Mouse (Mus musculus): ENCODE measurements at regions not wholly inside any gene's neighbourhood (a gene's known extent, or its start where the extent isn't known, plus 50 kb on each side); places are given as distances from the start of the nearest gene placed in this dataset.

DNA sequence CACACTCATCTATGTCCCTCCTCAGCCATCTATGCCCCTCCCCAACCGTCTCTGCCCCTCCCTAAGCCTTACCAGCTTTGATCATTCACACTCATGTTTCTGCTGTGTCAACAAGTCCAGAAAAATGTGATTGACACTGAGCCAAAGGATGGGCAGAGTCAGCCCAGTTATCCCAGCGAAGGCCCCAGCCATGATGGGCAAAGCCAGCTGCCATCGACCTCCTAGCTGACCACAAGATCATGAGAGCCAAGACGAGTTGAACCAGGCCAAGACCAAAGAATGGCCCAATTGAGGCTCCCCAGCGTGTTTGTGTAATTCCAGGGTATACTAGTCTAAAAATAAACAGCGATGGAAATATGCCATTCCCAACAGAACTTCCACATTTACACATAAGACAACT, 174.4 kb downstream of the Rpl14 start:
- TF ChIP-seq CTCF (IDR thresholded peaks at IDR 0.05; ENCODE audit: low read depth, low read length) (no peak), POLR2A (IDR thresholded peaks at IDR 0.05; ENCODE audit: borderline replicate concordance, low read depth, low read length) (no peak)

Data from bone marrow macrophage, adult 2 months (primary cell).